Mouse (Mus musculus) adrenal gland, adult 2 months (tissue): ENCODE results near the gene Crim1. TPM values are rescaled to one million over a fixed set of nuclear protein-coding genes. Genes with fewer than 3 reads are reported as not detected.
A peak's percentile ranks its signal among the peaks of the same experiment; 100 is the strongest.

Experiments used
- DNase-seq: peaks from one replicate; pipeline ENCODE4 v3.0.0; 2021
- microRNA-seq, 2 experiments: library from miRNA; unstranded; fragments of <30 nt; microRNA quantifications; one replicate each; pipeline ENCODE4 v1.2.0; 2021
- polyA plus RNA-seq: library from polyadenylated mRNA; depleted of rRNA; stranded (reverse); fragments of >200 nt; gene quantifications from 2 replicates; pipeline ENCODE4 v1.2.3, GENCODE M21; 2012; rRNA removed
- total RNA-seq, 2 experiments: library from RNA; stranded (reverse); gene quantifications; 2 replicates each; pipeline ENCODE4 v1.2.3; 2021

The Crim1 gene
- total and polyA plus RNA-seq, 3 experiments = 18.8 to 32.5 (median 30.8) TPM

DNA sequence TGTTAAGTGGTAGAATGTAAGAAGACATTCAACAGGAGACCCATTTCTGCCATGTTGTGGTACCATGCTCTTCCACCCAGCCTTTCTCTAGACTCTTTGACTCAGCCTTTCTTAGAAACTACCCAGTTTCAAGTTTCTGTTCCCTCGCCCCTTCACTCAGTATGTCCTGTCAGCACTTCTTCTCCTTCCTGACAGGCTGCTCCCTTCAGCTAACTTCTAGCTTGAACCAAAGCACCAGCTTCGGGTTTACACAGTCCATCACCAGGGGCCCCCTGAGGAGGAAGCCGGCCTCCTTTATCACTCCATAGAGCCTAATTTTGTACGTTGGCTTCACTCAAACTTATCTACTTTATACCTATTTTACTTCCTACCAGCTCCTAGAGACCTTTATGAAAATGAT, 219.2 kb downstream of the Crim1 start:
- no peak for DNase-seq

DNA sequence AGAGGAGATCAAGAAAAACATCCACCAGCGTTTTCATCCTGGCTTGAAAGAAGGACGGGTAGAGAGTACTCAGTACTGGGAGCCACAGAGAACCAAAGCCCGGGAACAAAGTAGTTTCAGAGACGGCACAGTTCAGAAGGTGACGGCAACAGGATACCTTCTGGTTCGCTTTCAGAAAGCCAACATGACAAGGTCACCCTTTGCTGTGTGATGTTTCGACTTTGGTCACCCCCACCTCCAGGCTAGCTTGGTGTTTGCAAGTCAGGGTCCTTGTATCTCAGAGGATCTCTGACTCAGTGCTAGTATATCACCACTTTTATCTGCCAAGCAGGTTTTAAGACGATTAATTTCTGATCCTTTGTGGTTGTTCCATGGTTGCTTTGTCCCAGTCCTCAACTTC, 225.0 kb downstream of the Crim1 start:
- peak; percentile 54 for DNase-seq

Small RNAs within 50 kb of the gene (microRNA-seq; reads per million reads assigned to microRNA genes)
- 0 reads per million in 2 experiments for gene Gm25069

Other genes with a start within 250 kb of the Crim1 start
- 10 to 100 TPM; 59.1 to 70.7 TPM for gene Fez2, start 217.9 kb downstream of the Crim1 start, total RNA-seq
- gene Fez2, start 217.9 kb downstream of the Crim1 start, polyA plus RNA-seq = 31.5 and 38.3 TPM in 2 replicates